Mouse (Mus musculus) ZHBTc4 (cell line): ENCODE measurements around the gene Akr1a1.

Experiments used
- DNase-seq: peaks from one replicate; pipeline ENCODE4 v3.0.0-alpha.2; 2011; ENCODE audit warnings: low read depth, low spot score

The Akr1a1 gene

DNA sequence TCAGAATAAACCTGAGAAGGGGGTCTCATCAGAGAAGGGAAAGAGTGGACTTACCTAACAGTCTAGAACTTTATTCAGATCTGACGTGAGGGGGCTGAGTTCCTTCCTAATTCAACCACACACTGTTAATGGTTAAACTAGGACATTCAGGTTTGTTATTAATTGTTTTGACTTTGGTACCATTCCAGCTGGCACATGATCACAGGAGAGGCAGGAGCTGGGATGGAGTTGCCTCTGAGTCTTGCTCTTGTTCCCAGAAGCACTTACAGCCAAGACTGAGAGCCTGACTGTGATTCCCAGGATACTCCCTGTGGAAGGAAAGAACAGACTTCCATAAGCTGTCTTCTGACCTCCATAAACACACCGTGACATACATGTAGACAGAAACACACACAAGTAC is 8.0 kb upstream of the Akr1a1 start:
- no peak for DNase-seq

GRCm38 (mm10) chr4:116657971-116658370 is 6.5 kb upstream of the Akr1a1 start:
- DNase-seq, result no peak

DNA sequence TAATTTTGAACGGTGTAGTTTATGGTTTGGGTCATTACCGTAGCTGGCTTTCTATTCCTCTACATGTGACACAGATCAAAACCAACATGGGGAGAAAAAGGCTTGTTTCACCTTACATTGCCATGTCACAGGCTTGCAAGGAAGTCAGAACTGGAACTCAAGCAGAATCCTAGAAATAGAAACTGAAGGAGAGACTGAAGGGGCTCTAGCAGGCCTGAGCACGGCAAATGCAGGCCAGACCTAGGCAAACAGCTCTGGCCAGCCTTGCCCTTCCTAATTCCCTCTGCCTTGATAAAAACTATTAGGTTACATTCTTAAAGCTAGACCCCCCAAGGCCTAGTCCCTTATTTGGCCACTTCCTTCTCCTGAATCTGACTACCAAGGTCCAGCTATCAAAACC is 4.2 kb upstream of the Akr1a1 start:
- DNase-seq, result no peak

- peak; percentile 53 for DNase-seq
Measured at GRCm38 (mm10) chr4:116655100-116655499, 3.6 kb upstream of the Akr1a1 start.

- no peak for DNase-seq
Measured at GRCm38 (mm10) chr4:116653228-116653627, 1.7 kb upstream of the Akr1a1 start.

GRCm38 (mm10) chr4:116651797-116652135 is 286 bp upstream of the Akr1a1 start:
- no peak for DNase-seq

- no peak for DNase-seq
Measured at GRCm38 (mm10) chr4:116650365-116650764, 1.1 kb downstream of the Akr1a1 start.

GRCm38 (mm10) chr4:116649411-116649810 is 2.1 kb downstream of the Akr1a1 start:
- DNase-seq, result no peak

- DNase-seq, result no peak
Measured at GRCm38 (mm10) chr4:116645624-116646023, 5.9 kb downstream of the Akr1a1 start.

GRCm38 (mm10) chr4:116644326-116644725 is 7.2 kb downstream of the Akr1a1 start:
- peak; percentile 77 for DNase-seq

DNA sequence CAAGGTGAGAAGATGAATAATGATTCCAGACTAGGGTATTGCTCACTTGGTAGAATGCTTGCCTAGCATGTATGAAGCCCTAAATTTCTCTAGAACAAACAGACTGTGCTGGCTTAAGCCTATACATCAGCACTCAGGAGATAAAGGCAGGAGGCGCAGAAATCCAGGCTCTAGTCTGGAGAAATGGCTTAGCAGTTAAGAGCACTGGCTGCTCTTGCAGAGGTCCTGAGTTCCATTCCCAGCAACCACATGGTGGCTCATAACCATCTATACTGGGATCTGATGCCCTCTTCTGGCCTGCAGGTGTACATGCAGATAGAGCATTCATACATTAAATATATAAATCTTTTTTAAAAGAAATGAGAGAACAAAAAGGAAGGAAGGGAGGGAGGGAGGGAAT is 9.4 kb downstream of the Akr1a1 start:
- DNase-seq, result no peak

GRCm38 (mm10) chr4:116638821-116639220 is 12.7 kb downstream of the Akr1a1 start:
- DNase-seq, result no peak

- no peak for DNase-seq
Measured at GRCm38 (mm10) chr4:116635197-116635596, 16.3 kb downstream of the Akr1a1 start.

DNA sequence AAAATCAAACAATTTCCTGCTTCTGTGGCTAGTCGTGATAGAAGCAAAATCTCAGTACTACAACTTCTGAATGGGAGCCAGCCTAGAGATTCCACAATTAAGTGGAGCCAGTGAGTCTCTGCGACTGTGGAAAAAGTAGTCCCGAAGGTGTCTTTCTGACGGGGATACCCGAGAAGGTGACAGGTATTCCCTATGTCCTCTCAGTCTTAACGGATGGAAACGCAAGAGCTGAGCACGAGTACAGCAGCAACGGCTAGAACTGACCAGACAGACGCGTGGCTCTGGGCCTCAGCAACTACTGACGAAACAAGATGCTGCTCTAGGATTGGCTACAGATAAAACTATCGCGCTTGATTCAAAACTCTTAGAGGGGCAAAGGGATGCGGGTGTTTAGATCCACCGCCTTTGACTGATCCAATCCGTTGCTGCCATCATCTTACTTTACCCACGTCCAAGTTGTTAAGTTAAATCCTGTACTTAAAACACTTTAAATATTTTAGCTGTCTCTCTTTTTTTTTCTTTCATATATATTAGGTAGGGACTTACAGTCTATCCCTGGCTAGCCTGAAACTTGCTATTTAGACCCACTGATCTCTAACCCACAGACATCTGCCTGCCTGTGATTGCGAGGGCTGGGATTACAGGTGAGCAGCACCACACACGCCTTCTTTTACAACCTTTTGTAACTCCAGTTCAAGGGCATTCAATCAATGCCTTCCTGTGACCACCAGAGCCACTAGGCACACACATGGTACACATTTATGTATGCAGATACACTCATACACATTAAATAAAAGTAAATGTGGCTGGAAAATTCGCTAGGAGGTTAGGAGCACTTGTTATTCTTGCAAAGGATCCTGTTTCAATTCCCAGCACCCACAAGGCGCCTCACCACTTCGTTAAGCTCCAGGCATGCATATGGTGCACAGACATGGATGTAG is 23.5 kb downstream of the Akr1a1 start, which contains the start of gene Nasp:
Gene Nasp (minus strand): TSS at position 220 of the 941 bp plus-strand sequence.
- peak; percentile 89 for DNase-seq

GRCm38 (mm10) chr4:116627359-116627716 is 24.1 kb downstream of the Akr1a1 start:
- DNase-seq, result peak; percentile 93

DNA sequence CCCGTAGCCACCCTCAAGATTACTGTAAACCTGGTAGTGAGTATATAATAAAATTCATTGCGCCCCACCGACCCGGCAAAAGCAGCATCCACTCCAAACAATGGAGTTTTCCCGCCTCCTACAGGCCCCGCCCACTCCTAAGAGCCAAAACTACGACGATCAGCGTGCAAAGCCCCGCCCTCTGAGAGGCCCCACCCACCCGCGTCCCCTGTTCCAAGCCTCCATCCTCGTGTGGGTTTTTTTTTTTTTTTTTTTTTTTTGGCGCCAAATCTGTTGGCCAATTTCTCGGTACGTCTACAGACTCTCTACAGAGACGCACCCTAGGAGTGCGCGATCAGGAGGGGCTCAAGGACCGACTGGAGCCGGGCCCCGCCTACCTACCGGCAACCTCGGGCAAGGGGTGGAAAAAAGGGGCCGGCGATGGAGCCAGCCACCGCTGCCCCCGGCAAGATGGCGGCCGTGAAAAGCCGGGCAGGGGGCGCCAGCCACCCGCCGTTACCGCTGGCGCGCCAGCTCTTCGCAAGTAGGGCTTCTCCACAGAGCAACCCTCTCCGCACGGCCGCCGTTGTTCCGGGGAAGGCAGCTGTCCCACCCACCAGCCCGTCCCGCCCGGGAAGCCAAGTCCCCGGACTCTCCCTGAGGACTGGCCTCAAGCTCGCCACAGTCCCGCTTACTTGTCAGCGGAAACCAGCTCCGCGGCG is 24.7 kb downstream of the Akr1a1 start:
- peak; percentile 97 for DNase-seq

DNA sequence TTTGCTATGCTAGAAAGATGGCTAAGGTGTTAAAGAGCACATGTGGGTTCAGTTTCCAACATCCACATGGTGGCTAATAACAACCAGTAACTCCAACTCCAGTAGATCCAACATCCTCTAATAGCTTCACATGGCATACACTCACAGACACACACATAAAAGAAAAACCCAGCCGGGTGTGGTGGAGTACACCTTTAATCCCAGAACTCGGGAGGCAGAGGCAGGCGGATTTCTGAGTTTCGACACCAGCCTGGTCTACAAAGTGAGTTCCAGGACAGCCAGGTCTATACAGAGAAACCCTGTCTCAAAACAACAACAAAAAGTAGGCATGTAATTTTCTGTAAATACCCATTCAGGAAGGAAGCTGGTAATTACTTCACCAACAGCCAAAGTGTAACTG is 26.6 kb downstream of the Akr1a1 start:
- no peak for DNase-seq

DNA sequence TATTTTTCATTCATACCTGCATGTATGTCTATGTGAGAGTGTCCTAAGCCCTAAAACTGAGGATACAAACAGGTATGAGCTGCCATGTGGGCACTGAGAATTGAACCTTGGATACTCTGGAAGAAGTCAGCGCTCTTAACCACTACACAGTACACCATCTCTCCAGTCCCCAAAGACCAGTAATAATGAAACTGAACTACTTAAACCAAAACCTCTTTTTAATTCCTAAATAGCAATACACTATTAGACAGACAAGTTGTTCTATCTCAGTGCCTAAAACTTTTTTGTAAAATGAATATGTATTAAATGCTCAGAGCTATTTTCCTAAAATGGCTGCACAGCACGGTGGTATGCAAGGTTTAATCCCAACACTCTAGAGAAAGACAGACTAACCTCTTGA is 36.2 kb downstream of the Akr1a1 start:
- no peak for DNase-seq

GRCm38 (mm10) chr4:116612621-116613020 is 38.9 kb downstream of the Akr1a1 start:
- peak; percentile 65 for DNase-seq

- DNase-seq, result peak; percentile 97
Measured at GRCm38 (mm10) chr4:116596978-116597881, 54.2 kb downstream of the Akr1a1 start.

DNA sequence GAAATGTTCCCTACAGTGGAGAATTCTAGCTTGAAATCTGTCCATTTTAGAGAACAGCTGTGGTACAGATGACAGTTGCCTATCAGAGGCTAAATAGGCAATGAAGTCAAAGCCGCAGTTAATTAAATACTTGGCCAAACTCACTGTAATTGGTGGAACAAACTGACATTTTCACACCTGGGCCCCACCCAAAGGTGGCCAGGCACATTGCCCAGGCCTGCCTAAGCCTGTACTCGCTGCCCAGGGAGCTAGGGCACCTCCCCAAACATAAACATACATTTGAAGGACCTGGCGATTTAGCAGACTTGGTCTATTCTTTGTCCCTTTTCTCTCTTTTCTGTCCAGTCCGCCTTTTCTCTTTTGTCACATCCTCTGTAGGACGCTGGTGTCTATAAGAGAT is 55.1 kb downstream of the Akr1a1 start, which contains the start of gene Ccdc17:
Gene Ccdc17 (plus strand): TSS at position 276 of the 400 bp plus-strand sequence.
- no peak for DNase-seq

GRCm38 (mm10) chr4:116595793-116596192 is 55.7 kb downstream of the Akr1a1 start:
- peak; percentile 59 for DNase-seq
